Mouse (Mus musculus) 3T3-L1 (cell line): ENCODE measurements around the gene Gxylt1.
"Not testable (repeated sequence)": the region's sequence is repeated elsewhere in the genome, so short reads cannot be mapped to it uniquely, and the experiment has no call there.

Experiments
- DNase-seq: peaks from one replicate; pipeline ENCODE4 v3.0.0-alpha.2; 2015; ENCODE audit warnings: low read depth, low spot score

Gxylt1 gene

DNA sequence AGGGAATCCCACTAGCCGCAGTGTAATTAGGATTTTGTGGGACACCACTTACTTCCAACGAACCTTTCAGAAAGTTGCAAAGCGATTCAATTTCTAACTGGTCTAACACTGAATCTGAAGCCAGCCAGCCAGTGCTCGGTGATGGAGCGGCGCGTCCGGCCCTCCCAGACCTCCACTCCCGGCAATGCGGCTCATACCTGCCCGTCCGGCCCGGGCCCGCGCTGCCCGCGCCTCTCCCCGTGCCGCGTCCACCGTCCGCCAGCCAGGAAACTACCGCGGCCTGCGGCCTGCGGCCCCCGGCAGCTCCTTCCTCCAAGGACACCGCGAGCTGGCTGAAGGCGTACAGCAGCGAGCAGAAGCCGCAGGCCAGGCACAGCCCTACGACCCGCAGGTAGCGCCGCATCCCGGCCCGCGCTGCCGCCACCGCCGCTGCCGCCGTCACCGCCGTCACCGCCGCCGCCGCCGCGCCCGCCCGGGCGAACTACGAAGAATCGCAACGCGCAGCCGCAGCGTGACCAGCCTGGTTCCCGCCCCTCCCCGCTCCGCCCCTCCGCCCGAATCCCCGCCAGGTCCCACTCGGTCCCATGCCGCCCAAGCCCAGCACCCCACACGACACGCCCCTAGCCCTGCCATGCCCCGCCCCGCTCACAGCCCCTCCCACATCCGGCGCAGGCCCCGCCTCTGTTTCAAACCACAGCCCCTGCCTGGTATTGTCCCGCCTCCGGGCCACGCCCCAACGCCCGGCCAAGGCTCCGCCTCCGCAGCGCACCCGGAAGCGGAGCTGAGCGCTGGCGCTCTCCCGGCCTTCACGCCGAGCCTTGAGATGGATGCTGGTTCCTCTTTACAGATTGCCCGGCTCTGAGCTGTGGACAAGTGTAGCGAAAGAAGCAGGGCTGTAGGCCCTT is at the start of gene Gxylt1:
Gene Gxylt1, minus strand, starts transcription at position 501 of the 905 bp plus-strand sequence.
- DNase-seq = peak; percentile 95

DNA sequence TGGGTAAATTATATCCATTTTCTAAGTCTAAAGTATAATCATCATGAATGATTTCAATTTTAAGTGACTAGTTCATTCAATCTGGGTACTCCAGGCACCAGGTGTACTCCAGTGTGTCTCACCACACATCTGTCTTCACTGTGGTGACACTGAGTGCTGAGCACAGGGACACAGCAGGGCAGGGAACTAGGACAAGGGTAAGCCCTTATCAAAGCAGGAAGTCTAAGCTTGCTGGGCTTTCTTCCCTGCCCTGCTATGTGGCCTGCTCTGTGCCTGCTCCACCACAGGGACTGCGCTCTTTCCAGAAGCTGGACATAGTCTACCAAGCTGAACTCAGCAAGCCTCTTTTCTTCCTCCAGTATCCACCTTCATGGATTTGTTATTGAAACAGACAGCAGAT is 43.8 kb upstream of the Gxylt1 start:
- DNase-seq = no peak

DNA sequence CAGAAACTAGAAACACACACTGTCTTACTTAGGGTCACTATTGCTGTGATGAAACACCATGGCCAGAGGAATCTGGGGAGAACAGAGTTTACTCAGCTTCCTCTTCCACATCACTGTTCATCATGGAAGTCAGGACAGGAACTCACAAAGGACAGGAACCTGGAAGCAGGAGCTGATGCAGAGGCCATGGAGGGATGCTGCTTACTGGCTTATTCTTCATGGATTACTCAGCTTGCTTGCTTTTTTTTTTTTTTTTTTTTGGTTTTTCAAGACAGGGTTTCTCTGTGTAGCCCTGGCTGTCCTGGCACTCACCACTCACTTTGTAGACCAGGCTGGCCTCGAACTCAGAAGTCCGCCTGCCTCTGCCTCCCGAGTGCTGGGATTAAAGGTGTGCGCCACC is 35.3 kb upstream of the Gxylt1 start:
- DNase-seq = not testable (repeated sequence)

DNA sequence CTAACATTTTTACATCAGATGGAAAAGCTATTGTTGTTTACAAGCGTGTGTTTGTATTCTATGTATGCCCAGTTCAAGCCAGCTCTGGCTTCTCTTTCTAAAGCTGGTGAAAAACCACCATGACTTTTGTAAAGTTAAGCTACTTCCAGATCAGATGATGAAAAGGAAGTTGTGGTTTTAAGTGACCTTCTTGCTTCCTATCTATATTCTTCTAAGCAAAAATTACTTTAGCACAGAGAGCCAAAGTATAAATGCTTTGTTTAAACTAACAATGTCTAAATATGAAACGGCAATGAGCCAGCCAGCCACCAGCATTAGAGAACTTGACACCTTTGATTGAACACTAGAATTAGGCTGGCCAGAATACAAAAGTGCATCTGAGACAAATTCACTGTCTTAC is 23.2 kb upstream of the Gxylt1 start:
- no peak for DNase-seq

DNA sequence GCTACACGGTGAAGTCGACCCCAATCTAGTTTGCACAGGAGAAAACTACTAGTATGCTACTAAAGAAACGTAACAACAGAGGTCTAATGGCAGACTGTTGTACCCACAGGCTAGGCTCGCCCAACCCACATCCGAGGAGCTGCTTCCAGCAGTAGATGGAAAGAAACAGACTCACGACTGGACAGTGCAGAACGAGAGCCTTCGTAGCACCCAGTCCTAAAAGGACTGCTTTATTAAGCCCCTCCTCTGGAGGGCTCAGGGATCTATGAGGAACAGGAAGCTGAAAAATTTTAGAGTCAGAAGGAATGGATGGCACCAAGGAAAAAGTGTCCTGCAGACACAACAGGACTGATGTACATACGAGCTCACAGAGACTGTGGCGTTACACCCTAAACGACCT is 19.5 kb upstream of the Gxylt1 start:
- DNase-seq = no peak

DNA sequence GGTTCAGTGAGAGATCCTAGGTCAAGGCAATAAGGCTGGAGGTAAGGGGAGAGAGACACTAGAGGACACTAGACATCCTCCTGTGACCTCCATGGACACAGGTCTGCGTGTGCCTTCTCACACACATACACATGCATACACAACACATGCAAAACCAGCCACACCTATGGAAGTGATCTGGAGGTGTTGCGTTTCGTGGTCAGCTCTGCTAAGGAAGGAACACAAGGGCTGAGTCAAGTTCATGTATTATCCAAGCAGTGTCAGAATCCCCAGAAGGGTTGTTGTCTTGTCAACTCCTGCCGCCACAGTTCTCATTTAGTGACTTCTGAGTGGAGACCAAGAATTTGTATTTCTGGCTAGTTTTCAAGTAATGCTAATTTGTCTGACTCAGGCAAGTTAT is 13.3 kb upstream of the Gxylt1 start:
- no peak for DNase-seq

DNA sequence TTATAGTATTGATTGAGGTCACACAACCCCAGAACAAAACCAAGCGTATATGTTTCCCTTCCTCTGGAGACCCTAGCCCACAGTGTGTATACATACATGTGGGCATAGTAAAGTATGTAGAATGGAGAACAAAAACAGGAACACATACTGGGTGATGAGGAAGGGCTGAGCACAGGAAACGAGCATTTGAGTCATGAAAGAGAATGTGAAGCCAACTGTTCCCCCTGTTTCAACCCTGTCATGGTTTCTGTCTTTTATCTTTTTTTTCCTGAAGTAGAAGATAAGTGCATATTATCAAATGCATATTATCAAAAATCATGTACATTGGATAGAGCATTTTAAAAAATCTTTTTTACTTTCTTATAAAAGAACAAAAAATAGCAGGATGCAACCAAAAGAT is 12.6 kb upstream of the Gxylt1 start:
- DNase-seq = no peak

DNA sequence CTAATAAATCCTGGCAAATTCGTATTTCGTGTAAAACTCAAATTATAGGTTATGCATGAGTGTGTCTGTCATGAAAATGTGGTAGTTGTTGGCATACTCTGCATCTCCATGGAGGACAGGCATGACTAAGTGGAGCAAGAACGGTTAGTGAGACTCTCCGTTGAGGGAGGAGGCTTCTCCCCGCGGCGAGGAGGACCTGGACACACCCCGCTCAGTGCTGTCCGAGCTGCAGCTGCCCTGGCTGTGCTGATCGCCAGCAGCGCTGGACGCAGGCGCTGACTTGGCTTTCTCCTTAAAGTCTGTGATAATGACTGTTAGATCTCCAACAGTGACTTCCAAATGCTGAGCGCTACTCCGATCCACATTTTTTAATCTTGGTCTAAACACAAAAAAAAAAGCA is 10.3 kb upstream of the Gxylt1 start:
- no peak for DNase-seq

DNA sequence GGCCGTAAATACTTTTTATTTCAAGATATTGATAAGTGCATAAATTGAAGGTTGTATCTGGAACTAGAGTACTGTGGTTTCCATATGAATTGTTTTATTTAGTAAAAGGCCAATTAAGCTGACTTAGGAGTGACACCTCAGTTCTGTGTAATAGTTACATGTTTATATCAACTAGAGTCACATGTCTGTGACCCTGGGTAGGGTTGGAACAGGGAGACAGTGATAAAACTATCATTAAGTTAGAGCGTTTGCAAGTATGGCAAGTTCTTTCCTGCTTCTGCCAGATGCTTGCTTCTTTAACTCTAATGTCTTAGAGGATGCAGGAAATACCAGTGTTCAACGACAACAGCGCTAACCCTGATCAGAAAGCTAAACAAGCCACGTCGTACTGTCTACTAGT is 9.3 kb upstream of the Gxylt1 start:
- no peak for DNase-seq

DNA sequence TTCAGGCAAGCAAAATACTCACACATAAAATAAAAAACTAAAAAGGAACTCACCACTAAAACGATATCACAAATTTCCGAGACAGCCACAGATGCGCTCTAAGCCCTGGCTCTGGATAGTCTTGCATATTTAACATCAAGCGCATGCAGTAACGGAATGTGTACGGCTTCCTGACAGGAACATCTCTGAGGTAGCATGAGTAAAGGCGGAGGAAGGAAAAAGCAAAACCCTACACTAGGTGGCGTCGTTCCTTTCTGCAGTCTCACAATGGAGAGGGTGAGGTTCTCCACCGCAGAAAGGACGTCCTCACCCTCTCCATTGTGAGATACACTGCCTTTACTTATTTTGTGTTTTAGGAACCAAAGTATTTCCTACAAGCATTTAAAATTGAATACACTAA is 8.4 kb upstream of the Gxylt1 start:
- peak; percentile 38 for DNase-seq

DNA sequence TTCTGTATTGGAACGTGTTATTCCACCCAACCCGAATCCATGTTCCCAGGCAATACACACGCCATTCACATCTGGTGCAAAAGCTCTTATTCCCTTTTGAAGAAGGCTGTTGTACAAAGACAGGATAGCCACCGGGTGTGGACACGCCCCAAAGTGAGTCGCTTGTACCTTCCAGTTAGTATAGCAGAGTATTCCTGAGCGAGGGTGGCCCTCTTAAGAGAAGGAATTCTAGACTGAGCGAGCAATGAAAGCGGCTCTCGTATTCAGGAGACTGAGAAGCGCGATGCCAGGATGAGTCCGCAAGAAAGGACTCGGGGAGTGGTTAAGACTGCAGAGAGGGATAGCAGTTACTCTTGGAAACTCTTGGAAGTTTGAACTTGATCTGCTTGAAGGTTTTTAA is 1.3 kb upstream of the Gxylt1 start:
- DNase-seq = peak; percentile 70

DNA sequence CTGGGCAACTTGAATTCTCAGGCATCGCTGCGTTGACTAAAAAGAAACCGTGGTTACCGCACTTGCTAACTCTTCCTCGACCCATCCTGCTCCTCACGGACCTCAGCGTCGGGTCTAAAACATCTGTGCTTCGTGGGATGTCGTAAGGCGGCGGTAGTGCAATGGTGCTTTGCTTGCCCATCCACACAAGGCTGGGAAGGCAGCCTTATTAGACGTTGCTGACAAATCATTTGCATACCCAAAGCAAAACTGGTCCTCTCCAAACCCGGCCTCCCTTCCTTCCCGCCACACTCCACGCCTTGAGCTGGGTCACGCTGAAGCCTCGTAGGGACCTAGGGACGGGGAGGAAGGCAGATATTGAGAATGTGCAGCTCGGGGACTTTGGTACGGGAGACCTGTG is 644 bp upstream of the Gxylt1 start:
- no peak for DNase-seq

DNA sequence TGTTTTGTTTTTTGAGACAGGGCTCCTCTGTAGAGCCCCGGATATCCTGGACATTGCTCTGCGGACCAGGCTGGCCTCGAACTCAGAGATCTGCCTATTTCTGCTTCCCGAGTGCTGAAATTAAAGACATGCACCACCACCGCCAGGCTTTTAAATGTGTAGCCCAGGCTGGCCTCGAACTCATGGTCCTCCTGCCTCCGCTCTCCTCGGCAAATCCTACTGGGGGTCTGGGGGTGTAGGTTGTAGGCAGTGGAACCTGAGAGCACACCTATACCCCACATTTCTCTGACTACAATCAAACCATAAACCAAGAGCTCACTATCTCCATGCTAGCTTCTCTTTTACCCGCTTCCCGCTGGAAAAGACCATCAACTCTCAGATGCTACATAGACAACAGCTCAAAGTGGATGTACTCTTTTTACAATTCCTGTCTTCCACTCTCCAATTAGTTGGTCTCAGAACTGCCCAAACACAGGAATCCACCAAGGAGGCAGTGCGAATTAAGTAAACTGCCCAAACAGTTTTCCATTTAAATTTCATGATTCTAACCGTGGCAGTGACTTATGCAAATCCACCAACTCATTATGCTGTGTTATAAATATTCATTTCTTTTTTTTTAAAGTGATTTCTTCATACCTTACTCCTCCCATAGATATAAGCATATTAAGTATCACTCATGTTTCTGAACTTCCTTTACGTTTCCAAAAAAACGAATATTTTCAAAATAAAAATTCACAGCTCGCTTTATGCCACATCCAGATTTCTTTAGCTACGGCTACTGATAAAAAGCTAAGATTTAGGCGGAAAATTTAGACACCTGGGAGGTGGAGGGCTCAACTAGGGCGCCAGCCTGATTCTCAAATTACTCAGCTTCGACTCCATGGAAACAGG is 946 bp downstream of the Gxylt1 start:
- peak; percentile 18 for DNase-seq

DNA sequence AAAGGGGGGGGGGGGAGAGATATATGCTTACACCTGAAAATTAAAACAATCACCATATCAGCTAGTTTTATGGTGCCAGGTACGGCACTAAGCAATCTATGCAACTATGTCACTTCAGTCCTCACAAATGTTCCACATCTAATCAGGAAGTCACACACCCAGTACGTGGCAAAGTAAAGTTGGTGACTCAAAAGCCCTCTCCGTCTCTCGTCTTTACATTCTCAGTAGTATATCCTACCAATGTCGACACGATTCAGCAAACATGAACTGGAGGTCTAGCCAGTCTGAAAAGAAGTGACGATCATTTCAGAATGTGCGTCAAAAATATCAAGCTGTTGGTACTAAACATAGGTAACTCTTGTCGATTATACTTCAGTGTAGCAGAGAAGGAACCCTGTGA is 2.0 kb downstream of the Gxylt1 start:
- no peak for DNase-seq

DNA sequence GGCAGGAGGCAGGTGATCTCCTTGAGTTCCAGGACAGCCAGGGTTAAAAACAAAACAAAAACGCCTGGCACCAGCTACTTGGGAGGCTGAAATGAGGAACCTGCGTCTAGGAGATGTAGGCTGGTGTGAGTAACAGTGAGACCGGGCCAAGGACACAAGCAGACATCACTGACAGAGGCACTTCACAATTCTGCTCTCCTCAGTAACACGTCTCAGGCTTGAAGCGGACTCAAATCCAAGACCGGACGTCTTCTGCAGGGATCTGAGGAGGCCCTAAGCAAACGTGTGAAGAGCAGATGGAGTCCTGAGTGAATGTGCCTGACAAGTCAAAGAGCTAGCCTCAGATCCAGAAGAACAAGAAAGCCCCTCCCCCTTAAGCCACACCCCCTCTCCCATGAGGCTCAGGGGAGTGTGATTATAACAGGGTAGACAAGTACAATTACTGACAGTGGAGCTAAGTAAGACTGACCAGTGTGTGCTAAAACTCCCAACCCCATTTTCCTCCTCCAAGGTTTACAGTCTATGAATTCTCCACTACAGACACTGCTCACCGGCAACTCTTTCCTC is 4.6 kb downstream of the Gxylt1 start:
- DNase-seq = peak; percentile 37

DNA sequence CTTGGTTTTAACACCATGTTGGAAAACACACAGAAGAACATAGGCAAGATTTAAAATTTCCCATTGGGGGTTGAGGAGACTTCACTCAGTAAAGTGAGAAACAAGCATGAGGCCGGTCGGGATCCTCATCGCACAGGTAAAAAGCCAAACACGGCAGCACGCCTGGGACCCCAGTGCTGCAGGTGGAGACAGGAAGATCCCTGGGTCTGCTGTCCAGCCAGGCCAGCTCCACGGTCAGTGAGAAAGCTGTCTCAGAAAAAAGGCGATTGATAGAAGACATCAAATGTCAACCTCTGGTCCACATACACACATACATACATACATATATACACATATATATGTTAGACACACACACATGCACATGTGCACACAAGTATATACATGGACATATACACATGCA is 5.4 kb downstream of the Gxylt1 start:
- DNase-seq = no peak

DNA sequence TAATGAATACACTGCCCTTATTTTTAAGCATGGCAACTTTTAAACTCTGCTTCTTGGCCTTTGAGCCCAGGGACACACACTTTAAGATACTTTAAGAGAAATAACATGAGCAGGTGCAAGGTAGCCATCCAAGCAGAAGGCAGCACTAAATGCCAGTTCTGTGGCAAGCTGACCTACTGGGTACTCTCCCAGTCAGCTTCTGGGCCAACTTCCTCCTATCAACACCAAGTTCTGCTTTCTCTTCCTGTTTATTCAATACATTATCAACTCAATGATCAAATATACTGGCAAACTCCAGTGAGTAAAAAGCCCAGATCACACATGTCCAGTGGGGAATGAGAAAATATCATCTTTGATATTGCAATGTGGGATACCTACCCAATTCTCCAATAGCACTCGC is 7.0 kb downstream of the Gxylt1 start:
- no peak for DNase-seq

DNA sequence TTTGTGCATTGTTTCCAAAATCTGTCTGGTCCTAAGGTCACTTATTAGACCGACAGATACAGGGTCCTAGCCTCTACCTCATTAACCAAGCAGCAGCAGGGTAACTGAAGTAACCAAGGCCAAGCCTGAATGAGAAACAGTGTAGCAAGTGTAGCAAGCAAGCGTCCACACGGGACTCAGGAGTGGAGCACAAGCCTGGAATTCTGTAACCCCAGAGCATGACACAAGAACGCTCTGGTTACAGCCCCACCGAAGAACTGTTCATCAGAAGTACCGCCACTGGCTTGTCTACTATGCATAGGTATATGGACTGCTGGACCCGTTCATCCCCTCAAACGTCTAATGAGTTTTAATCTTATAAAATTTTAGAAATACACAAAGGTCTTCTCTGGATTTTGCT is 7.5 kb downstream of the Gxylt1 start:
- no peak for DNase-seq

DNA sequence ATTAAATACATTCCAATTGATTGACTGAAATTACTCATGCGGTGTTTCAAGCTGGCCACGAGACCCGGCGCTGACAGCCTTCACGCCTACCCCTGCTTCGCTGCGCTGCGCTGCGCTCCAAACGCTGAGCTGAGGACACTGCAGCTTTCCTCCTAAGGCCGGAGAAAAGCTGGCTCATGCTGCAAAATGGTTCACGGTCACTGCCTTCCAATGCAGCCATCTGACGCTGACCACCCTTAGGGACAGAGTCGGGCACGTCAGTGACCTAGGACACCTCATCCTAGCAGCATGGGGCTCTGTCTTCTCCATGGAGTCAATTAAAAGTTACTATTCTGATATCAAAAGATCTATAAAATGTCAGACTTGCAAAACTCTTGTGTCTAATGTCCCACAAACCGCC is 8.6 kb downstream of the Gxylt1 start:
- DNase-seq = no peak

DNA sequence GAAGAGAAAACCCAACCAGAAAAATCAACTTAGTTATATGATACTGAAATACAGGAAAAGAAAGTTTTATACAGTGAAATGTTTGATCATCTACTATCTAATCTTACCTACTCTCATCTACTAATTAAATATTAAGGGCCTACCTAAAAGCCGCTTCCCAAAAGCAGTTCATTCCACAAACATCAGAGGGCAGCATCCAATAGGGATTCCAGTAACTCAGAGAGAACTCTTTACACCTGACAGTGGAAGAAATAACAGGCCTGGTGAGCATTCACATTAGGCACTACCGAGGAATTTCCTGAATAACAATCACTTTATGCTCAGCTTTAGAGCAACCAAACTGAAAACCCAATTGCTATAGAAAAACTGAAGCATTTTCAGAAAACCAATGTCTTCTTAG is 9.3 kb downstream of the Gxylt1 start:
- peak; percentile 61 for DNase-seq

DNA sequence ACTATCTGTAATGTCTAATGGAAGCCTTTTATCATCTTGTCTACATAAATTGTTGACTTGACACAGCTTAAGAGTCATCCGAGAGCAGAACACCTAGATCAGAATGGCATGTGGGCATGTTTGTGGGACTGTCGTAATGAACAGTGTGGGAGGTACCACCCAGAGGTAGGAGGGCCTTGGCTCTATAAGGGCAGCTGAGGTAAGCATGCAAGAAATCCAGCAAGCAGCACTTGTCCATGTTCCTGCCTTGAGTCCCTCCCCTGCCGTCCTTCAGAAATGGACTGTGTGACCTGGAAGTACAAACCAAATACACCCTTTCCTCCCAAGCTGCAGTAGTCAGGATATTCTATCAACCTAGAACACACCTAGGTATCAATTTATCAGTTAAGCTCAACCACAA is 9.7 kb downstream of the Gxylt1 start:
- no peak for DNase-seq

DNA sequence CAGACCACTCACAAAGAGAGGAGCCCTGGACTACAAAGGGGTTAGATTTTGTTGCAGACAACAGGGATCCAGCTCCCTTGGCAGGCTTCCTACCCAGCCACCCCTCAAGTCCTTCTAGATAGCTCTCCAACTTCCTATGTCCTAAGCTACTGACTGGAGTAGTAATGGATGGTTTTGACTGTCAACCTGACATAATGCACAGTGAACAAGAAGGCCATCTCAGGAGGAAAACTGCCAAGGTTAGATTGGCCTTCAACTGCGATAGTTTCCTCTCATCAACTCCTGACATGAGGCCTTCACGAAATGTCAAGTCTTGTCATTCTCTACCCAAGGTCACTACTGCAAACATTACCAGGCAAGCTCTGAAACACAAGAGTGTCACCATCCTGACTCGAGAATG is 10.8 kb downstream of the Gxylt1 start:
- DNase-seq = no peak
